Mouse (Mus musculus) spleen, adult 2 months (tissue): ENCODE results near the gene Fbxl13. TPM values are rescaled to one million over a fixed set of nuclear protein-coding genes. Genes with fewer than 3 reads are reported as not detected.

ENCODE experiments used
- DNase-seq, 2 experiments: peaks; one replicate each; pipeline versions ENCODE4 v3.0.0 to v3.0.0-alpha.2; 2012 to 2021; ENCODE audit warnings: low spot score in 2 of 2, low read depth in 1 of 2
- H3K27ac ChIP-seq: fragments of 200-500 bp; 2 replicates; pipeline ENCODE4 v1.5.1; 2012; ENCODE audit warnings: low read length, inconsistent platforms; ENCODE audit not compliant: insufficient read depth
- H3K27me3 ChIP-seq: fragments of 200-500 bp; 2 replicates; pipeline ENCODE4 v1.6.1; 2012; ENCODE audit warnings: mild to moderate bottlenecking, moderate library complexity, low read length, inconsistent platforms; ENCODE audit not compliant: control insufficient read depth, insufficient read depth
- H3K36me3 ChIP-seq: fragments of 200-500 bp; 2 replicates; pipeline ENCODE4 v1.6.1; 2012; ENCODE audit warnings: mild to moderate bottlenecking, low read length, inconsistent platforms; ENCODE audit not compliant: control insufficient read depth, insufficient read depth
- H3K4me1 ChIP-seq: fragments of 200-500 bp; 2 replicates; pipeline ENCODE4 v1.6.1; 2011; ENCODE audit warnings: inconsistent platforms; ENCODE audit not compliant: control insufficient read depth, insufficient read depth, insufficient read length
- H3K4me3 ChIP-seq: fragments of 200-500 bp; 2 replicates; pipeline ENCODE4 v1.5.1; 2011; ENCODE audit warnings: mild to moderate bottlenecking, inconsistent platforms; ENCODE audit not compliant: insufficient read depth, insufficient read length; ENCODE audit errors: extremely low read depth
- CTCF ChIP-seq: fragments of 200-500 bp; IDR thresholded peaks from 2 replicates; pipeline ENCODE4 v1.5.1; 2011; ENCODE audit warnings: mild to moderate bottlenecking, inconsistent platforms; ENCODE audit not compliant: insufficient read depth, insufficient read length, insufficient replicate concordance; ENCODE audit errors: extremely low read depth
- POLR2A ChIP-seq: fragments of 200-500 bp; IDR thresholded peaks from 2 replicates; pipeline ENCODE4 v1.6.1; 2011; ENCODE audit warnings: low read depth, low read length, inconsistent platforms
- WGBS: fragments of 180-500 bp; shearing (Covaris S2); methylation state at CpG from one replicate; pipeline ENCODE4 v1.1.7; 2018; 5-methylcytosine and 5-hydroxymethylcytosine counted together
- polyA plus RNA-seq: library from polyadenylated mRNA; depleted of rRNA; stranded (reverse); fragments of >200 nt; gene quantifications from 2 replicates; pipeline ENCODE4 v1.2.3, GENCODE M21; 2012

Gene Fbxl13
- polyA plus RNA-seq, 1 experiment: 0.07 TPM

- no peak for DNase-seq
- H3K36me3 ChIP-seq: no peaks in the 10 kb centered on the region
- no peak overlapping the region for H3K27ac ChIP-seq
- no peak overlapping the region for H3K4me3 ChIP-seq
- H3K27me3 ChIP-seq: no peaks in the 10 kb centered on the region
- TF ChIP-seq CTCF (no peak), POLR2A (no peak)
- 76% methylated on average over 4 of the region's 4 CpGs for WGBS
- H3K4me1 ChIP-seq: no peaks in the 10 kb centered on the region; the same call in 1 of the 2 replicates
Measured at GRCm38 (mm10) chr5:21527488-21527911, 117.9 kb downstream of the Fbxl13 start.

GRCm38 (mm10) chr5:21526835-21527485 is 118.5 kb downstream of the Fbxl13 start:
- 84% methylated on average over 11 of the region's 11 CpGs for WGBS
- TF ChIP-seq CTCF: no peak
- TF ChIP-seq POLR2A: no peak
- Histone ChIP-seq H3K27me3 (no peaks in the 10 kb centered on the region), H3K27ac (no peak overlapping the region), H3K4me1 (no peaks in the 10 kb centered on the region; the same call in 1 of the 2 replicates), H3K4me3 (no peak overlapping the region), H3K36me3 (no peaks in the 10 kb centered on the region)
- DNase-seq: no peak

- 90% methylated on average over 3 of the region's 3 CpGs for WGBS
- Histone ChIP-seq H3K27ac (no peak overlapping the region), H3K4me1 (no peaks in the 10 kb centered on the region; the same call in 1 of the 2 replicates), H3K36me3 (no peaks in the 10 kb centered on the region), H3K27me3 (no peaks in the 10 kb centered on the region), H3K4me3 (no peak overlapping the region)
- DNase-seq: no peak
- TF ChIP-seq CTCF (no peak), POLR2A (no peak)
Measured at GRCm38 (mm10) chr5:21519166-21519565, 126.3 kb downstream of the Fbxl13 start.

GRCm38 (mm10) chr5:21518207-21518606 is 127.2 kb downstream of the Fbxl13 start:
- 95% methylated on average over 4 of the region's 4 CpGs for WGBS
- no peak overlapping the region for H3K27ac ChIP-seq
- no peaks in the 10 kb centered on the region for H3K36me3 ChIP-seq
- TF ChIP-seq POLR2A (no peak), CTCF (no peak)
- no peaks in the 10 kb centered on the region; the same call in 1 of the 2 replicates for H3K4me1 ChIP-seq
- H3K27me3 ChIP-seq: no peaks in the 10 kb centered on the region
- DNase-seq: no peak
- H3K4me3 ChIP-seq: no peak overlapping the region

- Histone ChIP-seq H3K27ac (peak overlapping the region; percentile 73; the same call in 1 of the 2 replicates), H3K4me3 (no peak overlapping the region; the same call in 1 of the 2 replicates), H3K36me3 (no peaks in the 10 kb centered on the region), H3K27me3 (no peaks in the 10 kb centered on the region), H3K4me1 (no peaks in the 10 kb centered on the region; the same call in 1 of the 2 replicates)
- TF ChIP-seq POLR2A (no peak), CTCF (no peak)
- 66% methylated on average over 2 of the region's 2 CpGs for WGBS
- DNase-seq: peak; percentile 23 to 70
Measured at GRCm38 (mm10) chr5:21517562-21517961, 127.9 kb downstream of the Fbxl13 start.

- Histone ChIP-seq H3K4me3 (no peak overlapping the region), H3K36me3 (no peaks in the 10 kb centered on the region), H3K27ac (no peak overlapping the region), H3K27me3 (no peaks in the 10 kb centered on the region), H3K4me1 (no peaks in the 10 kb centered on the region; the same call in 1 of the 2 replicates)
- WGBS: 87% methylated on average over 10 of the region's 10 CpGs
- TF ChIP-seq CTCF (no peak), POLR2A (no peak)
- DNase-seq: no peak
Measured at GRCm38 (mm10) chr5:21513363-21513762, 132.1 kb downstream of the Fbxl13 start.

- Histone ChIP-seq H3K36me3 (no peaks in the 10 kb centered on the region), H3K27me3 (no peaks in the 10 kb centered on the region), H3K27ac (no peak overlapping the region), H3K4me3 (no peak overlapping the region), H3K4me1 (peaks cover 2% of the 10 kb centered on the region; the same call in 1 of the 2 replicates)
- WGBS: 61% methylated on average over 4 of the region's 4 CpGs
- DNase-seq: no peak
- TF ChIP-seq CTCF (no peak), POLR2A (no peak)
Measured at GRCm38 (mm10) chr5:21509801-21510200, 135.6 kb downstream of the Fbxl13 start.
